Mouse (Mus musculus): Measurements from ENCODE around the gene Sdk2.

GRCm38 (mm10) chr11:113927231-113927630 lies 139.6 kb downstream of the Sdk2 start:
- TF ChIP-seq TAL1 (conservative IDR thresholded peaks at IDR 0.05; ENCODE audit: low read depth, low read length) = no peak
- no peak for TF ChIP-seq CTCF (IDR thresholded peaks at IDR 0.05; ENCODE audit: low read depth, low read length)
- TF ChIP-seq GATA1 (IDR thresholded peaks at IDR 0.05; ENCODE audit: borderline replicate concordance, low read length) = no peak
- no peak for TF ChIP-seq GATA2 (IDR thresholded peaks at IDR 0.05; ENCODE audit: borderline replicate concordance, low read depth, low read length)
- no peak for TF ChIP-seq POLR2AphosphoS5 (IDR thresholded peaks at IDR 0.05; ENCODE audit: insufficient replicate concordance, low read depth, low read length)

All from G1E (cell line).